Comparison of ENCODE assay signal across 23 mouse cellular contexts in genomic region chr11:88089150-88089549, GRCm38 (mm10).
"Had no signal": no experiment of that assay in that cellular context is flagged by ENCODE, and none has a peak within 500 bp of the region (broad histone marks: within the 10 kb centered on the region; RNA-seq: fewer than 3 reads in every experiment).

No protein-coding gene starts in this region.

- DNase-seq: gastrocnemius, adult 2 months; gastrocnemius, postnatal 10 days; gastrocnemius, postnatal 25 days; heart, adult 2 months; heart, postnatal 14 days; heart, postnatal 4 days; kidney, adult 8-10 months; kidney, postnatal 10 days; kidney, postnatal 4 days; liver; liver, embryonic 13.5 days had no signal

- H3K27me3 ChIP-seq: heart, embryonic 12.5 days; intestine, embryonic 15.5 days; limb, embryonic 12.5 days had no signal

- H3K4me2 ChIP-seq: heart, embryonic 12.5 days; hindbrain, embryonic 14.5 days; intestine, embryonic 15.5 days; limb, embryonic 12.5 days; liver, embryonic 11.5 days; liver, embryonic 13.5 days; liver, embryonic 15.5 days had no signal

- ATAC-seq: hindbrain, embryonic 16.5 days; inflammation-experienced regulatory T-cells, adult 6 months; intestine, embryonic 15.5 days; intestine, postnatal 0 days had no signal

- H3K9me3 ChIP-seq: heart, embryonic 12.5 days; intestine, embryonic 15.5 days; limb, embryonic 10.5 days; limb, embryonic 12.5 days; liver, embryonic 13.5 days; liver, embryonic 15.5 days had no signal

- H3K4me3 ChIP-seq: gastrocnemius, adult 2 months; heart, adult 2 months; heart, embryonic 12.5 days; intestine, embryonic 15.5 days; layer of hippocampus, adult 2 months; left cerebral cortex, adult 2 months; limb, embryonic 10.5 days; limb, embryonic 12.5 days; liver, embryonic 13.5 days; liver, embryonic 15.5 days had no signal

- H3K27ac ChIP-seq: gastrocnemius, adult 2 months; heart, adult 2 months; hindbrain, embryonic 14.5 days; intestine, embryonic 15.5 days; layer of hippocampus, adult 2 months; left cerebral cortex, adult 2 months; limb, embryonic 10.5 days; limb, embryonic 12.5 days; liver, embryonic 13.5 days; liver, embryonic 15.5 days had no signal

- H3K36me3 ChIP-seq: liver, embryonic 13.5 days had no signal

- H3K9ac ChIP-seq: heart, embryonic 12.5 days; hindbrain, embryonic 14.5 days; intestine, embryonic 15.5 days; limb, embryonic 12.5 days; liver, embryonic 13.5 days; liver, embryonic 15.5 days had no signal
